Mouse (Mus musculus): ENCODE results near the gene Nkd1. TPM values are rescaled to one million over a fixed set of nuclear protein-coding genes. Genes with fewer than 3 reads are reported as not detected.
A peak's percentile ranks its signal among the peaks of the same experiment; 100 is the strongest.

The Nkd1 gene
- polyA plus RNA-seq, 1 experiment from 2014 or later = 42.0 TPM

- no peak for ATAC-seq (ENCODE audit: insufficient read depth, low FRiP score, low read depth)
- H3K27ac ChIP-seq = peak overlapping the region; percentile 71
- no peak overlapping the region for H3K4me3 ChIP-seq (replicated peaks)
- WGBS = 41% methylated on average over 7 of the region's 7 CpGs
- peaks cover 45% of the 10 kb centered on the region for H3K4me1 ChIP-seq
- H3K4me2 ChIP-seq = no peak overlapping the region
- no peaks in the 10 kb centered on the region for H3K9me3 ChIP-seq
- H3K27me3 ChIP-seq (replicated peaks) = no peaks in the 10 kb centered on the region
- no peaks in the 10 kb centered on the region for H3K36me3 ChIP-seq
- no peak overlapping the region for H3K9ac ChIP-seq
Measured at GRCm38 (mm10) chr8:88579246-88579645, 58.1 kb downstream of the Nkd1 start.

GRCm38 (mm10) chr8:88579668-88580330 lies 58.6 kb downstream of the Nkd1 start:
- no peak overlapping the region for H3K9ac ChIP-seq
- H3K27me3 ChIP-seq (replicated peaks) = no peaks in the 10 kb centered on the region
- ATAC-seq (ENCODE audit: insufficient read depth, low FRiP score, low read depth) = no peak
- no peaks in the 10 kb centered on the region for H3K36me3 ChIP-seq
- peak overlapping the region; percentile 71 for H3K27ac ChIP-seq
- WGBS = 75% methylated on average over 18 of the region's 18 CpGs
- H3K9me3 ChIP-seq = no peaks in the 10 kb centered on the region
- H3K4me2 ChIP-seq = no peak overlapping the region
- H3K4me3 ChIP-seq (replicated peaks) = no peak overlapping the region
- H3K4me1 ChIP-seq = peaks cover 40% of the 10 kb centered on the region

- Histone ChIP-seq H3K4me2 (no peak overlapping the region), H3K36me3 (no peaks in the 10 kb centered on the region), H3K9me3 (no peaks in the 10 kb centered on the region), H3K27me3 (replicated peaks) (no peaks in the 10 kb centered on the region), H3K27ac (no peak overlapping the region), H3K4me3 (replicated peaks) (no peak overlapping the region), H3K4me1 (peaks cover 30% of the 10 kb centered on the region), H3K9ac (no peak overlapping the region)
- ATAC-seq (ENCODE audit: insufficient read depth, low FRiP score, low read depth) = no peak
- WGBS = 66% methylated on average over 7 of the region's 7 CpGs
Measured at GRCm38 (mm10) chr8:88580785-88581184, 59.6 kb downstream of the Nkd1 start.

- Histone ChIP-seq H3K27me3 (replicated peaks) (no peaks in the 10 kb centered on the region), H3K4me2 (no peak overlapping the region), H3K4me3 (replicated peaks) (no peak overlapping the region), H3K9ac (no peak overlapping the region), H3K9me3 (no peaks in the 10 kb centered on the region), H3K27ac (no peak overlapping the region), H3K4me1 (peaks cover 12% of the 10 kb centered on the region), H3K36me3 (no peaks in the 10 kb centered on the region; the same call in 1 of the 2 replicates)
- WGBS = 79% methylated on average over 3 of the region's 3 CpGs
- ATAC-seq (ENCODE audit: insufficient read depth, low FRiP score, low read depth) = no peak
Measured at GRCm38 (mm10) chr8:88583863-88584262, 62.7 kb downstream of the Nkd1 start.

- 85% methylated on average over 8 of the region's 8 CpGs for WGBS
- Histone ChIP-seq H3K4me1 (no peaks in the 10 kb centered on the region), H3K27ac (no peak overlapping the region), H3K9me3 (no peaks in the 10 kb centered on the region), H3K36me3 (no peaks in the 10 kb centered on the region; the same call in 1 of the 2 replicates), H3K4me3 (replicated peaks) (no peak overlapping the region), H3K27me3 (replicated peaks) (no peaks in the 10 kb centered on the region), H3K9ac (no peak overlapping the region), H3K4me2 (no peak overlapping the region)
- no peak for ATAC-seq (ENCODE audit: insufficient read depth, low FRiP score, low read depth)
Measured at GRCm38 (mm10) chr8:88588205-88588889, 67.2 kb downstream of the Nkd1 start.

- 60% methylated on average over 6 of the region's 6 CpGs for WGBS
- ATAC-seq (ENCODE audit: insufficient read depth, low FRiP score, low read depth) = no peak
- no peaks in the 10 kb centered on the region for H3K27me3 ChIP-seq (replicated peaks)
Measured at GRCm38 (mm10) chr8:88590226-88590625, 69.1 kb downstream of the Nkd1 start.

GRCm38 (mm10) chr8:88593947-88594346 lies 72.8 kb downstream of the Nkd1 start:
- H3K27ac ChIP-seq = no peak overlapping the region
- no peaks in the 10 kb centered on the region for H3K9me3 ChIP-seq
- no peak overlapping the region for H3K4me3 ChIP-seq (replicated peaks)
- no peak overlapping the region for H3K9ac ChIP-seq
- ATAC-seq (ENCODE audit: insufficient read depth, low FRiP score, low read depth) = no peak
- no peaks in the 10 kb centered on the region for H3K4me1 ChIP-seq
- no peak overlapping the region for H3K4me2 ChIP-seq
- H3K36me3 ChIP-seq = no peaks in the 10 kb centered on the region; the same call in 1 of the 2 replicates
- no peaks in the 10 kb centered on the region for H3K27me3 ChIP-seq (replicated peaks)
- WGBS = 89% methylated on average over 1 of the region's 1 CpGs

More at GRCm38 (mm10) chr8:88590226-88590625, 69.1 kb downstream of the Nkd1 start:
- Histone ChIP-seq H3K4me1 (no peaks in the 10 kb centered on the region), H3K4me3 (replicated peaks) (no peak overlapping the region), H3K36me3 (no peaks in the 10 kb centered on the region; the same call in 1 of the 2 replicates), H3K9me3 (no peaks in the 10 kb centered on the region), H3K9ac (no peak overlapping the region), H3K27ac (no peak overlapping the region), H3K4me2 (no peak overlapping the region)

GRCm38 (mm10) chr8:88596042-88596441 lies 74.9 kb downstream of the Nkd1 start:
- Histone ChIP-seq H3K27me3 (replicated peaks) (no peaks in the 10 kb centered on the region), H3K4me1 (no peaks in the 10 kb centered on the region), H3K4me3 (replicated peaks) (no peak overlapping the region), H3K9me3 (no peaks in the 10 kb centered on the region), H3K36me3 (no peaks in the 10 kb centered on the region), H3K27ac (no peak overlapping the region), H3K9ac (no peak overlapping the region), H3K4me2 (no peak overlapping the region)
- WGBS = 87% methylated on average over 12 of the region's 12 CpGs
- no peak for ATAC-seq (ENCODE audit: insufficient read depth, low FRiP score, low read depth)

- H3K9ac ChIP-seq = no peak overlapping the region
- H3K27ac ChIP-seq = no peak overlapping the region
- H3K36me3 ChIP-seq = no peaks in the 10 kb centered on the region
- WGBS = 63% methylated on average over 5 of the region's 5 CpGs
- no peak overlapping the region for H3K4me2 ChIP-seq
- no peak overlapping the region for H3K4me3 ChIP-seq (replicated peaks)
- peaks cover 6% of the 10 kb centered on the region for H3K4me1 ChIP-seq
- no peaks in the 10 kb centered on the region for H3K27me3 ChIP-seq (replicated peaks)
- ATAC-seq (ENCODE audit: insufficient read depth, low FRiP score, low read depth) = no peak
- H3K9me3 ChIP-seq = no peaks in the 10 kb centered on the region
Measured at GRCm38 (mm10) chr8:88598578-88598977, 77.4 kb downstream of the Nkd1 start.

GRCm38 (mm10) chr8:88599491-88599890 lies 78.3 kb downstream of the Nkd1 start:
- H3K4me1 ChIP-seq = peaks cover 11% of the 10 kb centered on the region
- H3K36me3 ChIP-seq = no peaks in the 10 kb centered on the region
- no peak overlapping the region for H3K4me2 ChIP-seq
- ATAC-seq (ENCODE audit: insufficient read depth, low FRiP score, low read depth) = no peak
- H3K27ac ChIP-seq = no peak overlapping the region
- H3K27me3 ChIP-seq (replicated peaks) = no peaks in the 10 kb centered on the region
- WGBS = 85% methylated on average over 7 of the region's 7 CpGs
- no peaks in the 10 kb centered on the region for H3K9me3 ChIP-seq
- H3K9ac ChIP-seq = no peak overlapping the region
- H3K4me3 ChIP-seq (replicated peaks) = no peak overlapping the region

GRCm38 (mm10) chr8:88603446-88603989 lies 82.4 kb downstream of the Nkd1 start:
- Histone ChIP-seq H3K9ac (no peak overlapping the region), H3K27me3 (replicated peaks) (no peaks in the 10 kb centered on the region), H3K4me3 (replicated peaks) (0 out of 2 replicates have a peak overlapping the region, but pooled peaks have one; percentile 16), H3K36me3 (no peaks in the 10 kb centered on the region), H3K4me2 (peak overlapping the region; percentile 50), H3K27ac (peak overlapping the region; percentile 61; the same call in 1 of the 2 replicates), H3K9me3 (no peaks in the 10 kb centered on the region), H3K4me1 (peaks cover 11% of the 10 kb centered on the region)
- no peak for ATAC-seq (ENCODE audit: insufficient read depth, low FRiP score, low read depth)
- 14% methylated on average over 10 of the region's 10 CpGs for WGBS
